Mouse (Mus musculus) frontal cortex, adult 2 months (tissue): ENCODE results near the gene Atpaf1. TPM values are rescaled to one million over a fixed set of nuclear protein-coding genes. Genes with fewer than 3 reads are reported as not detected.

Experiments used
- DNase-seq, 2 experiments: peaks; one replicate each; pipeline ENCODE4 v3.0.0; 2022; ENCODE audit warnings: low spot score in 1 of 2; ENCODE audit errors: extremely low spot score in 1 of 2
- polyA plus RNA-seq: library from polyadenylated mRNA; depleted of rRNA; stranded (reverse); fragments of >200 nt; gene quantifications from 2 replicates; pipeline ENCODE4 v1.2.3, GENCODE M21; 2012; rRNA removed

Atpaf1 gene
- 65.8 and 66.9 TPM in 2 replicates for polyA plus RNA-seq

DNA sequence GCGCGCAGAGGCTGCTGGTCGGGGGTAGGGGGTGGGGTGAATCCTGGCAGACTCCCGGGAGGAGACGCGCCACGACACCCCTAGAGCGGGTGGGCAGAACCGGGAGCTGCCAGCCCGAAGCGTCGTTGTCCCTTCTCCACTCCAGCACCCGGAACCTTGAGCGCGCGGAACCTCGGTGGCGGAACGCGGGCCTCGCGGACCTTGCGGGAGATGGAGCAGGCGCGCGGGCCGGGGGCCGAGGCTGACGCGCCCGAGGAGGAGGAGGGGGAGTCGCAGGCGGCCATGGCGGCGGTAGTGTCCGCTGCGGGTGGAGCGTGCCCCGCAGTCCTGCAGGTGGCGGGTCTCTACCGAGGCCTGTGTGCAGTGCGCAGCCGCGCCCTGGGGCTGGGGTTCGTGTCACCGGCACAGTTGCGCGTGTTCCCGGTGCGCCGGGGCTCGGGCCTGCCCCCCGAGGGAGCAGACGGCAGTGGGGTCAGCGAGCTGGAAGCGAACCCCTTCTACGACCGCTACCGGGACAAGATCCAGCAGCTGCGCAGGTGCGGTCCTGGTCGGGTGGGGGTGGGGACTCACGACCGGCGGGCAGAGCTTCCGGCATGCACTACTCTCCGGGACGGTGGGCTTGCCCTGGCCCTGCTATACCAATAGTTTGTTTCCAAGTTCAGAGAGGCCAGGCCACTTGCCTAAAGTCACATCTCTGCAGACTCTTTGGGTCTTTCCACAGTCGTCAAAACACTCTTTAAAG lies at the start of gene Atpaf1:
Gene Atpaf1 (plus strand): TSS at position 44 of the 742 bp plus-strand sequence.
- DNase-seq, result peak; percentile 25 to 86

DNA sequence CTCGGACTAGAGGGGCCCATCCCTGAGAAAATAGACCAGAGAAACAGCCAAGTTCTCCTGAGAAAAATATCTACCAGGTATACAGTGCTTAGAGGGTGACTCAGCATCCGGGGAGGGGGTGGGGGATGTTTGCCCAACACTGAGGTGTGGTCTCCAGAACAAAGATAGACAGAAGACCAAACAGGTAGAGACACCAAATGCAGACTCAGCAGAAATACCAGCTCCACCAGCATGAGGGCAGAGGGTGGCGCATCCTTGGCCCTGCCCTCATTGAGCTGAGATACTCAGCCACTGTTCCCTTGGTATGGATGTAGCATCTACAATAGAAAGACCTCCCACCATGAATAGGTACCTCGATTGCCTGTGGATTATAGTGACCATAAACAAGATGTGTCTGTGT lies 49.7 kb upstream of the Atpaf1 start:
- DNase-seq, result no peak

DNA sequence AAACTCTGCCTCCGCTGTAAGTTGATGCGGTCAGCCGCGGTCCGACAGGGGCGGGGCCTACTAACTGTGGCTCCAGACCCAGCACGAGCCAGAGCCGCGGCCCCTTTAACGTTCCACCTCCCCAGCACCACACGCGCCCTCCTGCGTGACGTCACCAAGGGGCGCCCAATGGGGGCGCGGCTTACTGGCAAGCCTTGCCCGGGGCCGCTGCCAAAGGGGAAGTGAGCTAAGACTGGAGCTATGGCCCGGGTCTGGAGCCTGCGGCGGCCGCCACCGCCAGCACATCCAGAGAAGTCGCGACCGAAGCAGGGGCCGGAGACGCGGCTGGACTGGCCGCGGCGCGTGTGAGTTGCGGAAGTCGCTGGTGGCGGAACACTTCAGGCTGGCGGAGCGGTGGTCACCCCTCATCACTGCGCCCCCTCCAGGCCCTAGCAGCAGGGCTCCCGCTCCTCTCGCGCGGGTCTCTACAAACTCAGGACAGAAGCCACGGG lies 47.0 kb upstream of the Atpaf1 start, which contains the start of gene Efcab14:
Gene Efcab14 (plus strand): TSS at position 194 of the 491 bp plus-strand sequence.
- DNase-seq, result peak; percentile 91 to 98

- DNase-seq, result no peak
These were observed 46.1 kb upstream of the Atpaf1 start for GRCm38 (mm10) chr4:115738481-115738985.

DNA sequence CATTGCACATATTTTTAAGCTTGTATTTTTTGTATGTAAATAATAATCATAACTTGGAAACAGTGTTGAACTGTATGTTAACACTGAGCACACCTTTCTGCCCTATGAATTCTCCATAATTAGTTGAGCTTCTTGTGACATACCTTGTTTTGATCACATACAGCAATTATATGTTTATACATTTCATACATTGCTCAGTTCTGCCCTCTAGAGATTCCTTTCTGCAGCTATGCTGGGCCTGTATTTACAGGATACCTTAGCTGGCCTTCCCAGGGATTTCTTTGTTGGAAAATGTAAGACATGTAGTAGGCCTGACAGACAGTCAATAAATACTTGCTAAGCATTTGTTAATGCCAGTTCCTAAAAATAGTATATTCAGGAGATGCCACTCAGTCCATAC lies 42.0 kb upstream of the Atpaf1 start:
- DNase-seq, result no peak

DNA sequence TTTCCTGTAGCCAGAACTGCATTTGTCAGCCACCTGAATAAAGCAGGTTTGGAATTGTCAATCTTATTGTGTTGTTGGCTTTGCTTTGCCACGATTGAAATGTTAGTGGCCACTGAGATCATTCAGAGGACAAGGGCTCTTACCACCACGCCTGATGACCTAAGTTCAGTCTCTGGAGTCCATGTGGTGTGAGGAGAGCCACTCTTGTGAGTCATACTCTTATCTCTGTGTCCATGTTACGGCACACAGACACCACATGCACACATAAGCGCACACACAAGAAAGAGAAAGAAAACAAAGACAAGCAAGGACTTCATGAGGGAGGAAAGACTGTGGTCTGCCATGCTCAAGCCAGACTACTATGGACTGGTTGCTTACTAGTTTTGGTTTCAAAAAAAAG lies 41.5 kb upstream of the Atpaf1 start:
- no peak for DNase-seq

DNA sequence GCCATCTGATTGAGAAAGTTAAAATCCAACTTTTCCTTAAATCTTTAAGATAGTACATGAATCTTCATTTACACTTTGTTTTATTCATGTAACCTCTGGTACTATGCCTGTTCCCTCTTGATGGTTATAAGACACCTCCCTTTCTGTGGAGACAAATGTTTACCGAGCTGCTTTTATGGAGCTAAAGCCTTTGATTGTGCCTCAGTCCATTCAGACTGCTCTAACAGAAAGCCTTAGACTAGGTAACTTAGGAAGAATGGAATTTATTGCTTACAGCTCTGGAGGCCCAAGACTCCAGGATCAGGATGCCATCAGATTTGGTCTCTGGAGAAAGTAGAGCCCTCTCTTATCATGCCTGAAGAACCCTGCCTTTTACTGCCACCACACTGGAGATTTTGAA lies 36.4 kb upstream of the Atpaf1 start:
- DNase-seq, result no peak

DNA sequence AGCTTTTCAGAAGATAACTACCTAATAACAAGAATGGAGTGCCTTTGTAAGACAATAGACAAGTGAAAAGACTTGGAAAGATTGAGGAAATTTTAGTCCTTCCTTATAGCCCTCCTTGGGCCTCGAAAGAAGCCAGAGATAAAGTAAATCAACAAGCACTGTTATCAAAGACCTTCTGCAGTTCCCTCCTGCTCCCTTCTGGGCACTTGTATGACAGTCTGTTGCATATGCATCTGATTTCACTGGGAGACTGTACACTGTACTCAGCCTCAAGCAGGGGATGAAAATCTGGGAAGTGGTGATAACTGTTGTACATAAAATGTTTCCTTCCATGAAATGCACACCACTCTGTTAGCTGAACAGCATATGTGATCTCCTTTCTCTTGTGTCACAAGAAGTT lies 35.3 kb upstream of the Atpaf1 start:
- no peak for DNase-seq

DNA sequence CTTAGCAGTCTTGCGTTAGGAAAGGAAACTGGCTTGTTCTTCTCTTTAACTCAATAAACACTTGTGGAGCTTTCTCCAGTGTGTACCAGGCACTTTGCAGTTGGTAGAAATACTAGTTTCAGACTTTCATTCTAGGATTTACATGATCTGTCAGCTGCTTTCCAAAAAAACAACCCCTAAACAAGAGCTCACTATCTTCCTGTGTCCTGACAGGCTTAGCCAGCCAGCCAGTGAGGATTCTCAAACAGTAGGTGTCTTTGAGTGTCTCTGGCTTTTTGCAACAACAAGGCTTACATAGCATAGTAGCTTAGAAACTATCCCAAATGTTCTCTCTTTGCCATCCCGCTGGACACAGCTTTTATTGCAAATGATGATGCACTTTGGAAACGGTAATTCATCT lies 30.5 kb upstream of the Atpaf1 start:
- no peak for DNase-seq

- DNase-seq, result no peak
These were observed 29.8 kb upstream of the Atpaf1 start for GRCm38 (mm10) chr4:115754851-115755250.

GRCm38 (mm10) chr4:115761206-115761605 lies 23.4 kb upstream of the Atpaf1 start:
- no peak for DNase-seq

DNA sequence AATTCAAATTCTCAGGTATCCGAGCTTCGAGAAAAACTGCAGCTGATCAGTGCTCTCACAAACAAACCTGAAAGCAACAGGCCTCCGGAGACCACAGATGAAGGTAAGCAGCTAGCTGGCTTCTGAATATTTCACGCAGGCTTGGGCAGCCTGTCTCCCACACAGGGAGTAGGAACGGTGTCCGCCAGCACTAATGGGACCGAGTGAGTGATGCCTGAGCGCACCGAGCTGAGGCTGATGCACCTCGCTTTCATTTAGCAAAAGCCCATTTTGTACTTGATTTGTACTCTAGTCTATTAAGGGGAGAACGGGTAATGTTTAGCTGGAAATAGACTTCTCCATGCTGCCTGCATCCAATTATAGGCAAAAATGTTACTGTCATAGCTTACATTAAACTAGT lies 20.0 kb upstream of the Atpaf1 start:
- no peak for DNase-seq

- DNase-seq, result no peak
These were observed 16.8 kb upstream of the Atpaf1 start for GRCm38 (mm10) chr4:115767647-115768467.

- no peak for DNase-seq
These were observed 9.6 kb upstream of the Atpaf1 start for GRCm38 (mm10) chr4:115775056-115775455.

GRCm38 (mm10) chr4:115777627-115778026 lies 7.0 kb upstream of the Atpaf1 start:
- DNase-seq, result no peak

GRCm38 (mm10) chr4:115780269-115780668 lies 4.3 kb upstream of the Atpaf1 start:
- DNase-seq, result peak in 1 of 2 experiments; percentile 48

DNA sequence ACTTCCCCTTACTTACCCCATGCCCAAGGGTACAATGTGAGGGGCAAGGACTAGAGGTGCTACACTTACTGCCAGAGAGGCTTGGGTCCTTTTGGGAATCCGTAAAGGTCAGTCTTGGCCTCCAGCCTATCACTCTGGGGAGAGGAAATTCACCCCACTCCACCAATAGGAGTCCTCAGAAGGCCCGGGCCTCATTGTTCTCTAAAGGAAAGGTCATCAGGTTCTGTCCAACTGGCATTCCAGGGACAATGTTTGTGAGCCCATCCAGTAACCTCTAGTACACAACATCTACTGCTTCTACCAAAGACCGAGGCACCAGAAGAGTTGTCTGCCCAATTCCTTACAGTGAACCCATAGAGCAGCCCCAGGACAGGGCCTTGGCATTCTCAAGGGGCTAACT lies 3.7 kb upstream of the Atpaf1 start, which contains the start of gene Tex38:
Gene Tex38 (minus strand): TSS at position 101 of the 400 bp plus-strand sequence.
- DNase-seq, result no peak

DNA sequence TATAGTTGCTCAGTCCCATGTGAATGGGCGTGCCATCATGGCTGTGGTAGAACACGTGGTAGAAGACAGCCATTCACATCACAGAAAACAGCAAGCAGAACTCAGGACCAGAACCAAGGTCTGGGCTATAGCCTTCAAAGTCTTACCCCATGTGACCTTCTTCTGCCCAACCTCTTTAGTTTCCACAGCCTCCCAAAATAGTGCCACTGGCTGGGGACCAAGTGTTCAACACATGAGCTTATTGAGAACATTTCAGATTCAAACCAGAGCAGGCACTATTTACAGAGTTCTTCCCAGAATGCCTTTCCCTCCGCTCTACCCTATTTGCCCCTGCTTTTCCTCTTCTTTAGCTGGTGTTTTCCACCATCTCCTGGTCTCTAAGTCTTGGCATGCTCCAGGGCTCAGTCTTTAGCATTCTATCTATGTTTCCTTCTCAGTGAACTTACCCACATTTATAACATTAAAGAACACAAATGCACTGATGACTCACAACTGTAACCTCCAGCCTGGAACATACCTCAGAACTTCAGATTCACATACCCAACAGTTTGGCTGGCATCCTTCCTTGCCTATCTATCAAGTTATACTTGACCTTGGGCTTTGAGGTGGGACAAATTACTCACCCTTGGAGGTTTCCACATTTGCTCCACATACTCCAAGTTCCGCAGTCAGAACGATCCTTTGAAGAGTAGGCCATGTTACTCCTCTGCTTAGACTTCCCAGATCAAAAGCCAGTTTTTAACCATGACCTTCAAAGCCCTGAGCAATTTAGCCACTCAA lies 2.4 kb upstream of the Atpaf1 start:
- DNase-seq, result no peak

DNA sequence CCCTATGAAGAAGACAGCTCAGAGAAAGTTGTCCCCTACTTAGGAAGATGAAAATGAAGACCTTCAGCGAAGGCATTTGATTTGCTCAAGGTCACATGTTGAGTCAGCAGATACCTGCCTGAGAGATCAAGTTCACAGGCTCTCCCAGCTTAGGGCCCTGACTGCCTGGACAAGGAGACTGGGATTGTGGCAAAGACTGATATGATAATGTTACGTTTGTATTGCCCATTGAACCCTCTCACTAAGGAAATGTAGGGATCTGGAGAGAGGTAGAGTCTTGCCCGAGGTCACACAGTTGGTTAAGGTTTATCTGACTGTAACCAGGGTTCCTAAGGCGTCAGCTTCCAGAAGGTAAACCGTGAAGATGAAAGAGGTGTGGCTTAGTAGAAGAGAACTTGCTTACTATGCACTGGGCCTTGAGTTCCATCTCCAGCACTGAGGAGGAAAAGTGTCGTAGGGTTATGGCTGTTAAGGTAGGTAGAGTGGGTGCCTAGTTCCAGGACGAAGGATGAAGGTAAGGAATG lies 961 bp downstream of the Atpaf1 start:
- DNase-seq, result no peak

GRCm38 (mm10) chr4:115790864-115791263 lies 6.3 kb downstream of the Atpaf1 start:
- DNase-seq, result peak; percentile 30 to 43
